Mouse (Mus musculus): ENCODE results near the gene Tmem176b. TPM values are rescaled to one million over a fixed set of nuclear protein-coding genes. Genes with fewer than 3 reads are reported as not detected.
A peak's percentile ranks its signal among the peaks of the same experiment; 100 is the strongest.
"Not testable (repeated sequence)": the region's sequence is repeated elsewhere in the genome, so short reads cannot be mapped to it uniquely, and the experiment has no call there.

Tmem176b gene
- total RNA-seq (2021), result 10 to 100 TPM; 45.6 to 47.8 TPM
- long read RNA-seq, transcript Tmem176b-203 (7 exons, 1,414 nt), result major isoform, 20 of 39 reads
- long read RNA-seq, partial matches to known transcripts, result 2 of 39 reads
- long read RNA-seq, other reads (novel, unspliced or antisense), result 8 of 39 reads

DNA sequence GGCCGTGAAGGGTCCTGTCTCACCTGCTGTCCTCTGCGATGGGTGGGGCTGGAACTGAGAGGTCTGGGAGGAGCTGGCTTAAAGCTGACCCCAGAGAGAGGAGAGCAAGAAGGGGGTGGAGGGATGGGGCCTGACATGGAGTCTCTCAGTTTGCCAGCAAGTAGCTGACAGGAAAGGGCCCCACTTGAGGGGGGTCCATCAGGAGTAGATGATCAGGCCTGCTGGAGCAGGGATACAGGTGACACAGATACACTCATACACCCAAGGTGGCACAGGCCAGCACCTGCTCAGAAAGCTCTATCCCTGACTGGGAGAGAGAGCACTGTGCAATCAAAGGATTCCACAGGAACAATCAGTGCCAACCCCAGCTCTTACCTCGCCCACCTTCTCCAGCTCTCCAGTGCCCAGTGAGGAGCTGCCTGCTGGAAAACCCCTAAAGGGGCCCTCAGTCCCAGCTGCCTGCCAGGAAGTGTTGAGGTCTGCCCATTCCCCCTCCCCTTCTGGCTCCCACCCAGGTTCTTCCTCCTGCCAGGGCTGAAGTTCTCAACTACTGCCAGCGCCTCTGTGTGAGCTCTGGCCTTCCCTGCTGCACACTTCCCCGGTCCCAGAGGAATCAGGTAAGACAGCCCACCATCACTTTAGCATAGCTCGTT is at the start of gene Tmem176b:
TSS of gene Tmem176b (minus strand) at position 524 of the 653 bp plus-strand sequence.
- peak; percentile 91 to 93 for DNase-seq (ENCODE audit: low spot score in 2 of 2)

DNA sequence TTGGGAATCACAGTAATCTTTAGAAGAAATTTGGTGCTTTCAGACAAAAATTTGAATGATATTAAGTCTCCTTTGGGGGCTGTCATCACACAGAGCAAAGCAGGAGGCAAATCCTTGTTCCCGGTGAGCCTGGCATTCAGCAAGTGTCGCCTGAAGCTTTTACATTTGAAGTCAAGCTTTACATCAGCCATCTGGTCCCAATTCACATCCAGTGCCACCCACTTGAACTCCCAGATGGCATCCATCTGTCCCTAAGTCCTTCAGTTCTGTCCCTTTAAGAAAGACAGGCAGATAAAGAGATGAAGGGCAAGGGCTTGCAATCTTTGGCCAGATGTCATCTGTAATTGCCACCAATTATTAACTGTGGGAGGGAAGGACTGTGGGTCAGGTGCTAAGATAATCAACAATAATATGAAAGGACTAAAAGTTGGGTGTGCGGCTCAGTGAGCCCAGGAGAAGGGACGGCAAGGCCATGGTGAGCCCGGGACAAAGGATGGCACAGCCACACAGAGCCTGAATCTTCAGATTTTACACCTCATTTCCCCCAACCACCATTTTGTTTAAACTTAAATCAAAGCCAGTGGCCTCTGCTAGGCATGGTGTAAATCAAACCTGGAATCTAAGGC is 35.3 kb upstream of the Tmem176b start:
- DNase-seq (ENCODE audit: low spot score in 2 of 2), result no peak

DNA sequence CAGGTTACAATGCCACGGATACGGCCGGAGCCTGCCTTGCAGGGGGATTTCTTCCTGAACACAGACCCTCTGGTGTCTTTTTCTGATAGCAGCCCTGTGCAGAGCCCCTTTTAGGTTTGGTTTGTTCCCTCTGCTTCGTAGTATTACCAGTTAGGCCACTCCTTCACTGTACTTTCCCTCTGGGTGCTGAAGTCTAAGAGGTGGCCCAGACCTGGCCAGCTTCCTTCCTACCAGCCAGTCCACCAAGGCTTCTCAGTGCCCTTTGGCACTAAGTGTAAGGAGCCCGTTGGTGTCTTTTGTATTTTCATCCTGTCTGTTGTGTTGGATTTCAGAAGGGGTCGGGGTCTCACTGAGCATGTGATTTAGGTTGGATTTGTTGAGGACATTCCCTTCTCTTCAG is 34.2 kb upstream of the Tmem176b start:
- no peak for DNase-seq (ENCODE audit: low spot score in 2 of 2)

DNA sequence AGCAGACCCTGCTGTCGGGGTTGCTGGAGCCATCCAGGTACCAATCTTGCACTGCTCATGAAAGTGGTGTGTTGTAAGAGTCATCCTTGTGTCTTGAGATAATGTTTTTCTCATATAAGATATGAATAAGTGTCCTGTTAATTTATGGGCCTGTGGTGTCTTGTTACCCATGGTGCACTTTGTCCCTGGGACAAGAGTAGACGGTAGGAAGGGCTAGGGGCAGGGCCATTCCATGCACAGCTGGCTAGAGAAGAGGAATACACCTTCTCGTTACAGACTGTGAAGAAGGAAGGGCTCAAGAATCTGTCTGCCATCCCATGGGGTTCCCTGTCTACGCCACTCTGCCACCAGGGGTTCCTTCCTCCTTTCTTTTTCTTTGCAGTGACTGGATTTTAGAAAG is 33.3 kb upstream of the Tmem176b start:
- no peak for DNase-seq (ENCODE audit: low spot score in 2 of 2)

DNA sequence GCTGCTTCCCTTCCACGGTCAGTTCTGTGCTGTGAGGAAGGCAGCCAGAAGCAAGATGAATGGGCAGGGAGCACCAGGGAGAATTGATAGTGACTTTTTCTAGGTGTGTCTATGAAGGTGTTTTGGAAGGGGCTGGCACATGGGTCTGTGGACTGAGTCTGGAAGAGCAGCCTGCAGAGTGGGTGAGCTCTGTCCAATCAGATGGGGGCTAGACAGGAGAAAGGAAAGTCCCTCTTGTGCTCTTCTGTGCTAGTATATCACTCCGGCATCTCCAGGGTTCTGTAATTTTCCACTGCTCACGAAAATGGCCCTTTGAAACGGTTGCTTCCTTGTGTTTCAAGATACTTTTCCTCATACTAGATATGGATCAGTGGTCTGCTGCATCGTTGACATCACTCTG is 31.3 kb upstream of the Tmem176b start, which contains the start of gene Aoc1:
TSS of gene Aoc1 (plus strand) at position 301 of the 400 bp plus-strand sequence.
- no peak for DNase-seq (ENCODE audit: low spot score in 2 of 2)

DNA sequence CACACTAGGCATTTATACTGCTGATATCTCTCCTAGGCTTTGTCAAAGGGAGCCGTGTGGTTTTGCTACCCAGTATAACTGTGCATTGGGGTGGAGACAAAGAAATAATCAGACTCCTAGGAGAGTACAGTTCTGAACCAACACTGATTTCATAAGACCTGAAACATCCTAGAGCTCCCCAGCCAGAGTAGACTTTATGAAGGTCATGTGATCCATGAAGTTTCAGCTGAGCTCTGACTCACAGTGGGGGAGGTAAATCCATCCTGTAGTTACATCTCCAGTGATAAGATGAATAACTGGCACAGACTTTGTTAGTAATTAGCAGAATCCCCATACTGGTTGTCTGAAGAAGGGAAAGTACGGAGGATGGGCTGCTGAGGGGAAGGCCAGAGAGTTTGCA is 28.5 kb upstream of the Tmem176b start:
- no peak for DNase-seq (ENCODE audit: low spot score in 2 of 2)

DNA sequence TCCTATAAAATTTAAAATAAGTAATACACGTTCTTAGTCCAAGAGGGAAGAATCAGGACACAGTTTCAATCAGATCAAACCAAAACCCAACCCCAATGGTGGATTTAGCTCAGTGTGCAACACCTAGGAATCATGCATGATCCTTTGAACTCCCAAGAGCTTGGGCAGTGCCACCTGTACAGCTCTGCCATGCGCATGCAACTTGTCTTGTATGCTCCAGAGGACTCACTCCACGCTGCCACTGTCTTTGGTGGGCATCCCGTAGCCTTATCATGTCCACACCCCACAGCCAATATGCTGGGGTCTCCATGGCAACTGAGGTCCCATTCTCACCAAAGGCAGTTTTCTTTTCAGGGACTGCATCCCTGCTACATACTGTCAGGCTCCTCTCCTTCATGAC is 25.9 kb upstream of the Tmem176b start:
- no peak for DNase-seq (ENCODE audit: low spot score in 2 of 2)

DNA sequence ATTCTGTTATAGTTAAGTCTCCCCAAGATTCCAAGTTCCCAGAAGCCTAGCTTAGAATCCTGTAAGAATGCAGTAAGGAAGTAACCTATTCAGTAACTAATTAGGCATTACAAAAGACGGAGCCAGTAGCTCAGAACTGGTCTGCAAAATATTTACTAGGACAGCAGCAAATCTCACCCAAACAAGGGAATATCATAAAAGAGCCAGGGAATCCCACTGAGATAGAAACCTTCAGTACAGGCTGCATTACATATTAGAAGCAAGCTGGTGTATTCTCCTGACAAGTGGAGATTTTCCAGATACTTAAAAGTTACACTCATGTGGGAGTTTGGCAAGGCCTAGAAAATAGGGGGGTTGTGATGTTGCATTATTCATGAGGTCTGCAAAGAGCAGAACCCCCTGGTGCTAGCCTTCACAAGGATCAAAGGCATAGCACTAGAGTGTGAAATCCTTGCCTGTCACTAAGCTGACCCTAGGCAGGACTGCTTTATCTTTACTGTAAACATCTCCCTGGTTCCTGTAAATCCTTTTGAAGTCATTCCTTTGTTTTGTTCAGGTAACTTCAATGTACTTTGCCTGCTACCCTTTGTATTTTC is 25.2 kb upstream of the Tmem176b start:
- DNase-seq (ENCODE audit: low spot score in 2 of 2), result not testable (repeated sequence)

DNA sequence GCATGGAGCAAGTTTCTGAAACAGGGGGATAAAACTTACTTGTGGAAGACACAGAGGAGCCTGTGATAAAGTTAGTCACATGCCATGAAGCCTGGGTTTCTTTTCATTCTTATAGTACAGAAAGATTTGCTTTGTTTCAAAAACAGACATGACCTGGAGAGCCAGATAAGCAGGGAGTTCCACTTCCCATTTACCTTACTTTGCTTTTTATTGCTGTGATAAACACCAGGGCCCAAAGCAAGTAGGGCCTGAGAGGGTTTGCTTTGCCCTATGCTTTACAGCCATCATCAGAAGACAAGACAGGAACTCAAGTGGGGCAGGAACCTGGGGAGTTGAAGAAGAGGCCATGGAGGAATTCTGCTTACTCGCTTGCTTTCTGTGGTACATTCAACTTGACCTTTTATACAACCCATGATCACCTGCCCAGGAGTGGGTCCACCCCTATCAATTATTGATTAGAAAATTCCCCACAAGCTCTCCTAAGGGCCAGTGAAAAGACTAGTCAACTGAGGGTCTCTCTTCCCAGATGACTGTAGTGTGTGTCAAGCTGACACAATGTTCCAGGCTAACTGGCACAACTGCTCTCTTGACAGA is 24.0 kb upstream of the Tmem176b start:
- DNase-seq (ENCODE audit: low spot score in 2 of 2), result no peak

DNA sequence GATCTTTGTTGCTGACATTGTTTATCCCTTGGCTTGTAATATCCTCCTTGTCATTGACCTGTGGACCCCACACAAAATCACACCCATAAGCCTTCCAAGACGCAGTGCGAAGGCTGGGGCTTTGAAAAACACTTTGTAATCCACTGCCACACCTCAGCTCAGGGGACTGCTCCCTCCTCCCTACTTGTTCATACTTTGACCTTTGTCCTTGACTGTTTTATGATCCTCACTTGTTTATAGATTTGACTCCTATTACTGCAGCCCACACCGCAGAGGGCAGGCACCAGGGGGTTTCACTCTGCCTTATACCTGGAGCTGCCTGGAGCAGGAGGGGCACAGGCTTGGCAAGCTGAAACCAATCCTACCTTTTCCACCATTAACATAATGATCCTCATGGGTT is 23.4 kb upstream of the Tmem176b start:
- DNase-seq (ENCODE audit: low spot score in 2 of 2), result no peak

DNA sequence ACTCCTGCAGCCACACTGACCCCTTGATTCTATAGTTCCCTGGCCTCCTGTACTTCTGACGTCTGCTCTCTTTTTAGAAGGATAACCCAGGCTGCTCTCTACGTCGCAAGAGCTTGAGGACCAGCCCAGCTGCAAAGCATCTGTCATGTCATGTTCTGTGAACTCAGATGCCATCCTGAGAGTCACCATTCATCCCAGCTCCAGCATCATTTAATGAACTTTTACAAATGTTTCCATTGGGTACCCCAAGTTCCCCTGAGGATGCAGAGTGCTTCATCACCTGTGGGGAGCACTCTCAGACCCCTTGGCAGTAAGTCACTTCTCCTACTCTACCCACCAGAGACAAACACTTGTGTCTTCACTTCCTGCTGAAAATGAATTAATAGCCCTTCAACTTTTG is 22.9 kb upstream of the Tmem176b start:
- no peak for DNase-seq (ENCODE audit: low spot score in 2 of 2)

DNA sequence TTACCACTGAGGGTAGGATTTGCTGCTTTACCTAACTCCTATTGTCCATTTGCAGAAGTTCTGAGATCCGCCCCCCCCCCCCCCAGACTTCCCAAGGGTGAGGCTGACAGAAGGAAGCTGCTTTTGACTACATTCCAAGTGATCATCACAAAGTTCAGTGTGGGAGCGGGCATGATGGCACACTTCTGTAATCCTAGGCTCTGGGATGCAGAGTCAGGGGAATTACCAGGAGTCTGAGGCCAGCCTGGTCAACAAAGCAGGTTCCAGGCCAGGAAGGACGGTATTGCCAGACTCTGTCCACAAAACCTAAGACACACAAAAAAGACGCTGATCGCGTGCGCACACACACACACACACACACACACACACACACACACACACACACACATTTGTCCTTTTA is 22.2 kb upstream of the Tmem176b start:
- DNase-seq (ENCODE audit: low spot score in 2 of 2), result no peak

DNA sequence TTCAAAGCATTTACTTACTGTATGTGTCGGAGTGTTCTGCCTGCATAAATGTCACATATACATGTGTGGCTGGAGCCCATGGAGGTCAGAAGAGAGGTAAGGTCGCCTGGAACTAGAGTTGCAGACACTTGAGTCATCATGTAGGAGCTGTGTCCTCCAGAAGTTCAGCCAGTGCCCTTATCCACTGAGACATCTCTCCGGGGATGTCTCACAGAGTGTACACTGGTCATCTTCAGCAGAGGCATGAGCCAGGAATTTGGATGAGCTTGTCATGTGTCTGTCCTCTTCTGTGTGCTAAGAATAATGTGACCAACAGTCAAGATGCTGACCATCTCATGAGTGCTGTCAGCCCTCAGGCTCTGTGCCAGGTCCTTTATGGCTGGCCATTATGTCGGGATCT is 21.5 kb upstream of the Tmem176b start:
- no peak for DNase-seq (ENCODE audit: low spot score in 2 of 2)

DNA sequence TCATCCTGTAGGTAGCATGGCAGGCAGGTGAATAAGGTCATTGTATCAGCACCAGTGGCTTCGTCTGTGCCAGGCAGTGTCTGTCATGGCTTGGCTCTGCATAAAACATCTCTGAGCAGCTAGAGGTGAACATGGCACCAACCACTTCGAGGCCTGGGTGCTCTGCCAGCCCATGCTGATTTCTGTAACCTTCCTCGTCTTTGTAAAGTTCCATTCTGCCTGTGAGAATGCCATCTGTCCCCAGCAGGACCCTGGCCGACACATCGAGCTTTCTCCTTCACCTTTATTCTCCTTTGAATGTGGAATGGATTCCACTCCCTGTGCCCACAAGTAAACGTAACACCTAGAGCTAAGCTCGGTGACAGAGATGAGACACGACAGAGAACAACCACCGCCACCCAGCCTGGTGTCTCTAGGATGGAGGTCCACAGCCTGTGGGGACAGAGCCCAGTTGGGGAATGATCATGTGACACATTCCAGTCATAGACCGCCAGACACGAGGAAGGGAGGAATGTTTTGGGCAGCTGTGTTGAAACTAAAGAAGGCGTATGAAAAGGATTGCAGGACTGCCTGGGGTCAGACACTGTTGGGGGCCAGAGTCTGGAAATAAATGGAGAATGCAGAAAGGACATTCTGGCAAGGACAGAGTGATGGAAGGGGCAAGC is 20.5 kb upstream of the Tmem176b start:
- DNase-seq (ENCODE audit: low spot score in 2 of 2), result no peak

DNA sequence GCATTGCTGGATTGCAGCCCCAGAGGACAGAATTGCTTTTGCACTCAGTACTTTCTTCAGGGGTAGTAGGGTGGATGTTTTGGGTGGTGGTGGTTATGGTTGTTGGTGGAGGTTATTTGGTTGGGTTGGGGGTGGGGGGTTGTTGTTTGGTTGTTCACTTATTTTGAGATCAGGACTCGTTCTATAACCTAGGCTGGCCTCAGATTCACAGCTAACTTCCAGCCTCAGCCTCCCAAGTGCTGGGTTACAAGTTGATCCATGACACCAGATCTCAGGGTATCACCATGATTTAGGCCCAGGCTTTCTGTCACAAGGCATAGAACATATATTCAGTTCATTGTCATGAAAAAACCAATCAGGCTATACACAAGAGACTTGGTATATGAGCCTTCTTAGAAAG is 19.6 kb upstream of the Tmem176b start:
- no peak for DNase-seq (ENCODE audit: low spot score in 2 of 2)

DNA sequence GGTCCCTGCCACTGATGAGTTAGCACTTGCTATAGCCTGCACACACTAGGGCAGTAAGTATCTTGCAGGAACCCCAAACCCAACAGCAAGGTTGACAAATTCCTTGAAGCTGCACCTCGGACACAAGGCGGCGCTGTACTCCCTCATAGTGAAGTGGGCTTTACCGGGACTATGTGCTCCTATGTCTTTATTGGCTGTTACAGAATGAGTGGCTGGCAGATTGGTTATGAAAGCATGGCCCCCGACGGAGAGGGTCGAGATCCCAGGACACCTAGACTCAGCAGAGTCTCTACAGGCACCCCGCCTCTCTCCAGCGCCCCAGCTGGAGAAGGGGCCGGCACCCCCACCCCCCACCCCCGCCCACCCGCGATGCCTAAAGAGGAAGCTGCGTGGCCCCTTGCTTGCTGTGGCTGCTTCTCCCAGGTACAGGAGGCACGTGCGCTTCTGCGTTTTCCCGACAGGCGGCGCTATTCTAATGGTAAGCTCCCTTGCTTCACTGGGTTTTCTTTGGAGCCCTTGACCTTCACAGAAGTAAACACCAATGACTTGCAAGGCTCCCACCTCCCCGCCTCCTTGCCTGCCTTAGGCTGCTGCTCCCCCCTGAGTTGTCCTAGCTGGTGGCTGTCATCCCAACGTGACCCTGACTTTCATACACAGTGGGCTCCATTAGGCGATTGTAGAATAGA is 19.0 kb upstream of the Tmem176b start:
- DNase-seq (ENCODE audit: low spot score in 2 of 2), result peak; percentile 67 to 76

DNA sequence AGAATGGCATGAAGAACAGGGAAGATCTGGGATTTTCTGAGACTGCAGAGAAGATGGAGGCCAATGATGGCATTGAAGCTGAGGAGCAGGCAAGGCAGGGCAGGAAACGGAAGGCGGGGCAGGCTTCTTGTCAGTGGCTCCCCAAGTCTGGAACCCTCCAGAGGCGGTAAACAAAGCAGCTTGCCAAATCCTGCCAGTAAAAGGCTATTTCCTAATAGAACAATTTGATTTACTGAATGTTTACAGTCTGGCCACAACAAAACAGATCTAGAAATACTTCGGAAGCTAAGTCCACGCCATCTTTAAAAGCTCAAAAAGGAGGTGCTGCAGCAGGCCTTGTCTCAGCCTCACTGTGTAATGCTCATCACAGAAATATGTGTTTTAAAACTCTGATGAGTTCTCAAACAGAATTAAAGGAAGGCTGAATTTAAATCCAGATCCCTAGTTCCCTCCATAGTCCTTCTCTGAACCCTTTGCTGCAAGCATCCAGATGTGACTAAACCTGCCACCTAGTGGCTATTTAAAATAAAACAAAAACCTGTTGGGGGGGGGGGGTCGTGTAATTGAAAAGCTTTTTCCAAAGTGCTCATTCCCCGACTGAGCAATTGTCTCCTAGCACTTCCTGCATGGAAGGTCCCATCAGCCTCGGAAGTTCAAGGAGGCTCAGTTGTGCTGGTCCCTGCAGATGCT is 16.5 kb upstream of the Tmem176b start:
- DNase-seq (ENCODE audit: low spot score in 2 of 2), result no peak

DNA sequence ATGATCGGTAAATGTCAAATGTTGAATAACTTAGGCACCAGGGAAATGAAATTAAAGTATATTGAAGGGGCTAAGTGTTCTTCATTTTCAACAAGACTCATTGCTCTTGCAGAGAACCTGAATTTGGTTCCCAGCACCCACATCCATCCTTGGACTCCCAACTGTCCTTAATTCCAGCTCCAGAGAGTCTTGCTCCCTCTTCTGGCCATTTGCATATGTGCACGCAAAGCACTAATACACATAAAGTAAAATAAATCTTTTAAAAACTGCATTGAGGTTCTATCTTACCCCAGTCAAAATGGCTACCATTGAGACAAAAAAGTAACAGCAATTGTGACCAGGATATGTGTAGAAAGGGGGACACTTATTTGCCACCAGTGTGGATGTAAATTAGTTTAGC is 12.9 kb upstream of the Tmem176b start:
- no peak for DNase-seq (ENCODE audit: low spot score in 2 of 2)

DNA sequence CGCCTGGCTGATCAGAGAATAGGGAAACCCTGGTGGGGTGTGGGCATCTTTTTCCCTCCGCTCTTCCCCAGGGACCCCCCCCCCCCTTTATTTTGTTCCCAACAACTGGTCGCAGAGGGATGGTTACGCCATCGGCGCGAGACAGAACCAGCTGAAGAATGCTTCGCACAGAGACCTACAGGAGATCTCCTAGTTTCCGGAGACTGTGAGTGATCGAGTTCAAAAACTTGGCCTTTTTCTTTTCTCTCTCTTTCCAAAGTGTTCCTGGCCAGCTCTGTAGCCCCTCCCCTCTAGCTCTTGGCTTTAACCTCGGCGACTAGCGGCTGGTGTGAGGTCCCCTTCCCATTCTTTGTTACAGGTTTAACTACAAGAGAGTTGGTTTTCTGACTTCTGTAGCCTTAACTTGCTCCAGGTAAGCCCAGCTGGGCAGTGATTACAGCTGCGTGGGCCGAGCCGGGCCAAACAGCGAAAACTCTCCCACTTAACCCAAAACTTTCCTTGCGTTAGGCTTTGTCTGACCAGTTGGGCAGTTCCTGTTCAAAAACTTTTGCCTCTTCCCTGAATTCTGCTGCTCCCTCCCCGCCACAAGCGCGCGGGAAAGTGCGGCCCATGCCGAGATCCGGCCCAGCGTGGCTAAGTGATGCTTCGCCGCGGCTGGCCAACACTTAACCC is 10.7 kb upstream of the Tmem176b start:
- peak in 1 of 2 experiments; percentile 17 for DNase-seq (ENCODE audit: low spot score in 2 of 2)

DNA sequence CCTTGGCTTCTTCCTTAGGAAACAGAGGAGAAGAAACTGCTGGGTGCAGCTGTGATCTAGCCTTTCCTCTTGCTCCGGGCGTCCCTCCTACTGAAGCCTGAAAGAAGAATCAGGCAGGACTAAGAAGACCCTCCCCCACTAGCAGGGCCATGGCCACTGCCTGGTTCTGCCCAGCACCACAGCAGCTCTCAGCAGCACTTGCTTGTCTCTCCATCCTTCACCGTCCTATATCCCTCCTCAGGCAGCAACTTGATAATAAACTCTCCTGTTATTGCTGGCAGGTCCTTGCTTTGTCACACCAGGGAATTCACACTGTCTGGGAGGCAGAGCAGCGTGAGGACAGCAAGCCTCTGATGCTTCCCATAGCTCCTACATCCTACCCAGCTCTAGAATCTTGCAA is 3.8 kb upstream of the Tmem176b start:
- no peak for DNase-seq (ENCODE audit: low spot score in 2 of 2)

Data from layer of hippocampus, postnatal 10 days (tissue).